Mouse (Mus musculus): ENCODE results near the gene Prkcz. TPM values are rescaled to one million over a fixed set of nuclear protein-coding genes. Genes with fewer than 3 reads are reported as not detected.

The Prkcz gene
- polyA plus RNA-seq, 1 experiment from 2014 or later = 82.1 TPM

DNA sequence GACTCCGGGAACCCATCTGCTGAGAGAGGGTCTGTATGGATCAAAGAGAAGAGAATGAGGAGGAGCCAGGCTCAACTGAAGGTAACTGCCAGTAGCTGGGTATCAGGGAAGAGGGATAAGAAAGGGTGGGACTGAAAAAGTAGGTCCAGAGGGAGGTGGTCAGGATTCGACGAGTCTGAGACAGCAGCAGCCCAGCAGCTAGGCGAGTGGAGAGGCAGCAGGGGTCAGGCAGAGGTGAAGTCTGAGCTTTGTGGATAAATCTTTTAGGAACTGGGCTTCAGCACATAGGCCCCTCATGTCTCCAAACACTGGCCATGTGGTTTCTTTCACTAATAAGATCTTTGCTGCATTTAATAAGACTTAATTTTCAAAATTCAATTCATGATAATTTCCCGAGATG lies 86.7 kb downstream of the Prkcz start:
- H3K27ac ChIP-seq (ENCODE audit: low read depth, low read length) = no peak overlapping the region
- no peak overlapping the region for H3K9ac ChIP-seq (replicated peaks; ENCODE audit: low read depth, low read length)
- 54% methylated on average over 5 of the region's 5 CpGs for WGBS
- no peak for ATAC-seq (ENCODE audit: low read depth)
- no peak overlapping the region for H3K4me2 ChIP-seq (ENCODE audit: low read depth, low read length)
- H3K9me3 ChIP-seq (ENCODE audit: control insufficient read depth, low read length) = no peaks in the 10 kb centered on the region
- H3K4me3 ChIP-seq (ENCODE audit: low read depth, low read length) = no peak overlapping the region
- no peaks in the 10 kb centered on the region for H3K27me3 ChIP-seq (ENCODE audit: control insufficient read depth, insufficient read depth, low read length)
- peaks cover 4% of the 10 kb centered on the region for H3K36me3 ChIP-seq (ENCODE audit: control insufficient read depth, insufficient read depth, low read length)
- H3K4me1 ChIP-seq (ENCODE audit: control insufficient read depth, insufficient read depth, low read length) = no peaks in the 10 kb centered on the region

- Histone ChIP-seq H3K9me3 (ENCODE audit: control insufficient read depth, low read length) (no peaks in the 10 kb centered on the region), H3K27ac (ENCODE audit: low read depth, low read length) (no peak overlapping the region), H3K4me1 (ENCODE audit: control insufficient read depth, insufficient read depth, low read length) (no peaks in the 10 kb centered on the region), H3K4me3 (ENCODE audit: low read depth, low read length) (no peak overlapping the region), H3K36me3 (ENCODE audit: control insufficient read depth, insufficient read depth, low read length) (peaks cover 4% of the 10 kb centered on the region), H3K27me3 (ENCODE audit: control insufficient read depth, insufficient read depth, low read length) (no peaks in the 10 kb centered on the region), H3K4me2 (ENCODE audit: low read depth, low read length) (no peak overlapping the region), H3K9ac (replicated peaks; ENCODE audit: low read depth, low read length) (no peak overlapping the region)
- 42% methylated on average over 5 of the region's 5 CpGs for WGBS
- ATAC-seq (ENCODE audit: low read depth) = no peak
Measured at GRCm38 (mm10) chr4:155268382-155268781, 92.8 kb downstream of the Prkcz start.

GRCm38 (mm10) chr4:155267639-155268175 lies 93.5 kb downstream of the Prkcz start:
- Histone ChIP-seq H3K4me1 (ENCODE audit: control insufficient read depth, insufficient read depth, low read length) (no peaks in the 10 kb centered on the region), H3K4me2 (ENCODE audit: low read depth, low read length) (no peak overlapping the region), H3K36me3 (ENCODE audit: control insufficient read depth, insufficient read depth, low read length) (peaks cover 4% of the 10 kb centered on the region), H3K27me3 (ENCODE audit: control insufficient read depth, insufficient read depth, low read length) (no peaks in the 10 kb centered on the region), H3K9ac (replicated peaks; ENCODE audit: low read depth, low read length) (no peak overlapping the region), H3K27ac (ENCODE audit: low read depth, low read length) (no peak overlapping the region), H3K9me3 (ENCODE audit: control insufficient read depth, low read length) (no peaks in the 10 kb centered on the region), H3K4me3 (ENCODE audit: low read depth, low read length) (no peak overlapping the region)
- no peak for ATAC-seq (ENCODE audit: low read depth)
- WGBS = 66% methylated on average over 12 of the region's 12 CpGs

- whole genome bisulfite sequencing = 83% methylated on average over 7 of the region's 7 CpGs
- Histone ChIP-seq H3K27ac (ENCODE audit: low read depth, low read length) (no peak overlapping the region), H3K36me3 (ENCODE audit: control insufficient read depth, insufficient read depth, low read length) (peaks cover 2% of the 10 kb centered on the region), H3K4me3 (ENCODE audit: low read depth, low read length) (no peak overlapping the region), H3K4me2 (ENCODE audit: low read depth, low read length) (no peak overlapping the region), H3K27me3 (ENCODE audit: control insufficient read depth, insufficient read depth, low read length) (no peaks in the 10 kb centered on the region), H3K4me1 (ENCODE audit: control insufficient read depth, insufficient read depth, low read length) (no peaks in the 10 kb centered on the region), H3K9ac (replicated peaks; ENCODE audit: low read depth, low read length) (no peak overlapping the region), H3K9me3 (ENCODE audit: control insufficient read depth, low read length) (no peaks in the 10 kb centered on the region)
- ATAC-seq (ENCODE audit: low read depth) = no peak
Measured at GRCm38 (mm10) chr4:155267047-155267543, 94.1 kb downstream of the Prkcz start.

GRCm38 (mm10) chr4:155264521-155265321 lies 96.4 kb downstream of the Prkcz start:
- 85% methylated on average over 3 of the region's 3 CpGs for WGBS
- Histone ChIP-seq H3K27me3 (ENCODE audit: control insufficient read depth, insufficient read depth, low read length) (no peaks in the 10 kb centered on the region), H3K36me3 (ENCODE audit: control insufficient read depth, insufficient read depth, low read length) (0 out of 2 replicates have a peak, but pooled peaks cover 5% of the 10 kb centered on the region), H3K4me3 (ENCODE audit: low read depth, low read length) (no peak overlapping the region), H3K4me1 (ENCODE audit: control insufficient read depth, insufficient read depth, low read length) (no peaks in the 10 kb centered on the region), H3K4me2 (ENCODE audit: low read depth, low read length) (no peak overlapping the region), H3K9me3 (ENCODE audit: control insufficient read depth, low read length) (no peaks in the 10 kb centered on the region), H3K27ac (ENCODE audit: low read depth, low read length) (no peak overlapping the region), H3K9ac (replicated peaks; ENCODE audit: low read depth, low read length) (no peak overlapping the region)
- no peak for ATAC-seq (ENCODE audit: low read depth)

GRCm38 (mm10) chr4:155252253-155252652 lies 108.9 kb downstream of the Prkcz start:
- H3K9me3 ChIP-seq (ENCODE audit: control insufficient read depth, low read length) = no peaks in the 10 kb centered on the region
- no peak overlapping the region for H3K4me3 ChIP-seq (ENCODE audit: low read depth, low read length)
- WGBS = 85% methylated on average over 6 of the region's 6 CpGs
- peaks cover 9% of the 10 kb centered on the region; the same call in 1 of the 2 replicates for H3K36me3 ChIP-seq (ENCODE audit: control insufficient read depth, insufficient read depth, low read length)
- H3K4me1 ChIP-seq (ENCODE audit: control insufficient read depth, insufficient read depth, low read length) = peaks cover 22% of the 10 kb centered on the region
- no peak for ATAC-seq (ENCODE audit: low read depth)
- H3K27ac ChIP-seq (ENCODE audit: low read depth, low read length) = no peak overlapping the region
- no peak overlapping the region for H3K9ac ChIP-seq (replicated peaks; ENCODE audit: low read depth, low read length)
- no peaks in the 10 kb centered on the region for H3K27me3 ChIP-seq (ENCODE audit: control insufficient read depth, insufficient read depth, low read length)
- H3K4me2 ChIP-seq (ENCODE audit: low read depth, low read length) = no peak overlapping the region

DNA sequence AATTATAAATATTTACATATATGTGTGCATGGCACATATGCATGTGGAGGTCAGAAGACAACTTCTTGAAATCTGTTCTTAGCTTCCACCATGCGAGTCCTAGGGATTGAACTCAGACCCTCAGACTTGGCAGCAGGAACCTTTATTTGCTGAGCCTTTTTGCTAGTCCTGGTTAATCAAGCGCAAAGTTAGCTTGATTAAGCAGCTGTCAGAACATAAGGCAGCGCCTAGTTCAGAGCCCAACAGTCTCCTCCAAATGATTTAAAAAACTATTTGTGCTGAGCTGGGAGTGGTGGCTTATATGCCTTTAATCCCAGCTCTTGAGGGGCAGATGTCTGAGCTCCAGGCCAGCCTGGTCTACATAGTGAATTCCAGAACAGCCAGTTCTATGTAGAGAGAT lies 110.0 kb downstream of the Prkcz start:
- no peaks in the 10 kb centered on the region for H3K27me3 ChIP-seq (ENCODE audit: control insufficient read depth, insufficient read depth, low read length)
- peak overlapping the region; percentile 63; the same call in 1 of the 2 replicates for H3K4me3 ChIP-seq (ENCODE audit: low read depth, low read length)
- H3K27ac ChIP-seq (ENCODE audit: low read depth, low read length) = no peak overlapping the region
- peak overlapping the region; percentile 76 for H3K9ac ChIP-seq (replicated peaks; ENCODE audit: low read depth, low read length)
- H3K4me1 ChIP-seq (ENCODE audit: control insufficient read depth, insufficient read depth, low read length) = peaks cover 25% of the 10 kb centered on the region
- peak overlapping the region; percentile 93 for H3K4me2 ChIP-seq (ENCODE audit: low read depth, low read length)
- H3K36me3 ChIP-seq (ENCODE audit: control insufficient read depth, insufficient read depth, low read length) = peaks cover 9% of the 10 kb centered on the region; the same call in 1 of the 2 replicates
- H3K9me3 ChIP-seq (ENCODE audit: control insufficient read depth, low read length) = no peaks in the 10 kb centered on the region
- WGBS = 60% methylated on average over 3 of the region's 3 CpGs
- ATAC-seq (ENCODE audit: low read depth) = no peak

GRCm38 (mm10) chr4:155250361-155251117 lies 110.6 kb downstream of the Prkcz start:
- ATAC-seq (ENCODE audit: low read depth) = peak; percentile 16
- H3K4me2 ChIP-seq (ENCODE audit: low read depth, low read length) = peak overlapping the region; percentile 93
- WGBS = 12% methylated on average over 23 of the region's 23 CpGs
- no peaks in the 10 kb centered on the region for H3K27me3 ChIP-seq (ENCODE audit: control insufficient read depth, insufficient read depth, low read length)
- H3K9ac ChIP-seq (replicated peaks; ENCODE audit: low read depth, low read length) = peak overlapping the region; percentile 76
- peaks cover 9% of the 10 kb centered on the region; the same call in 1 of the 2 replicates for H3K36me3 ChIP-seq (ENCODE audit: control insufficient read depth, insufficient read depth, low read length)
- peak overlapping the region; percentile 63 for H3K4me3 ChIP-seq (ENCODE audit: low read depth, low read length)
- H3K27ac ChIP-seq (ENCODE audit: low read depth, low read length) = peak overlapping the region; percentile 92
- peaks cover 27% of the 10 kb centered on the region for H3K4me1 ChIP-seq (ENCODE audit: control insufficient read depth, insufficient read depth, low read length)
- no peaks in the 10 kb centered on the region for H3K9me3 ChIP-seq (ENCODE audit: control insufficient read depth, low read length)

Measured in neural tube, embryonic 14.5 days (tissue).